Mouse (Mus musculus) testis, adult 2 months (tissue): ENCODE data around the gene Hs6st1.

ENCODE experiments used
- CTCF ChIP-seq: fragments of 200-500 bp; IDR thresholded peaks from 2 replicates; pipeline ENCODE4 v1.5.1; 2012; ENCODE audit warnings: low read depth, mild to moderate bottlenecking, inconsistent platforms, low read length, moderate library complexity; ENCODE audit not compliant: control insufficient read depth, insufficient read depth, insufficient replicate concordance
- POLR2A ChIP-seq: fragments of 200-500 bp; IDR thresholded peaks from 2 replicates; pipeline ENCODE4 v1.6.1; 2012; ENCODE audit warnings: low read depth, mild to moderate bottlenecking, inconsistent platforms, low read length, moderate library complexity; ENCODE audit not compliant: control insufficient read depth

GRCm38 (mm10) chr1:36075652-36076051, 7.5 kb downstream of the Hs6st1 start:
- no peak for TF ChIP-seq CTCF
- no peak for TF ChIP-seq POLR2A
